7 mouse cellular contexts compared by ENCODE assay signal in the genomic region with DNA sequence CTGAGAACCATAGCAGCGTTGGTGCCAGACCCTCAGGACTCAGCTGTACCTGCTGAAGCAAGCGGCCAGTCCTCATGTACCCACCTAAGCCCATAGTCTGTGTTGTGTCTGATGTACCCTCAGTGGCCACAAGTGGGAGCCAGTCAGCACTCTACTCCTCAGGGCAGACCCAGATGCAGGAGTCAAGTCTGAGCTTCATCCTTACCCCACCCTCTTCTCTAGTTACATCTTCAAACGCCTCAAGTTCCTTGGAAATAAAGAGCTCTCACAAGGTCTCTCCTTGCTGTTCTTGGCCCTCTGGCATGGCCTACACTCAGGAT. TPM values are rescaled to one million over a fixed set of nuclear protein-coding genes. Genes with fewer than 3 reads are reported as not detected.
DNase-seq lines count a peak whose midpoint lies in the region; ATAC-seq and TF ChIP-seq lines count a peak whose summit lies in the region.

No protein-coding gene starts in this region.

- H3K4me3 ChIP-seq in cerebellum, adult 2 months (replicated peaks; ENCODE audit: insufficient read depth, low read depth, low read length), result no peak overlapping the region
- H3K4me3 ChIP-seq in forebrain, postnatal 0 days (ENCODE audit: low read depth, low read length), result no peak overlapping the region
- H3K4me3 ChIP-seq in hindbrain, embryonic 16.5 days (ENCODE audit: low read length), result no peak overlapping the region

- H3K9me3 ChIP-seq in forebrain, postnatal 0 days (ENCODE audit: low read length), result no peaks in the 10 kb centered on the region
- H3K9me3 ChIP-seq in hindbrain, embryonic 16.5 days (ENCODE audit: control insufficient read depth, low read length), result no peaks in the 10 kb centered on the region

- ATAC-seq in forebrain, postnatal 0 days, result peak; percentile 79
- peak; percentile 77 for ATAC-seq in hindbrain, embryonic 16.5 days
- peak; percentile 92 for ATAC-seq in megakaryocyte progenitor cell, adult 5-6 weeks (replicated peaks; ENCODE audit: poor library complexity)

- H3K27ac ChIP-seq in cerebellum, adult 2 months (ENCODE audit: insufficient read depth, low read length), result no peak overlapping the region
- H3K27ac ChIP-seq in forebrain, postnatal 0 days (ENCODE audit: low read depth, low read length), result no peak overlapping the region
- no peak overlapping the region for H3K27ac ChIP-seq in hindbrain, embryonic 16.5 days (ENCODE audit: low read depth, low read length)

- H3K27me3 ChIP-seq in cerebellum, adult 2 months (ENCODE audit: control insufficient read depth, insufficient read depth, low read length), result no peaks in the 10 kb centered on the region
- no peaks in the 10 kb centered on the region for H3K27me3 ChIP-seq in forebrain, postnatal 0 days (ENCODE audit: insufficient read depth, low read length)
- no peaks in the 10 kb centered on the region for H3K27me3 ChIP-seq in hindbrain, embryonic 16.5 days (replicated peaks; ENCODE audit: control insufficient read depth, insufficient read depth, low read length)

- TF ChIP-seq CTCF in cerebellum, adult 2 months (IDR thresholded peaks at IDR 0.05; ENCODE audit: borderline replicate concordance, insufficient read depth, low read depth, low read length), result peak; percentile 85
- TF ChIP-seq CTCF in forebrain, postnatal 0 days (IDR thresholded peaks at IDR 0.05; ENCODE audit: low read depth), result peak; percentile 83

- H3K9ac ChIP-seq in forebrain, postnatal 0 days, result no peak overlapping the region
- no peak overlapping the region for H3K9ac ChIP-seq in hindbrain, embryonic 16.5 days (ENCODE audit: low read depth, low read length)

- intact Hi-C loops in left cerebral cortex, postnatal 10 days (cut with DNase I), result no loop called here

- no peak for TF ChIP-seq POLR2A in cerebellum, adult 2 months (IDR thresholded peaks at IDR 0.05; ENCODE audit: borderline replicate concordance, insufficient read depth, low read length)

- H3K4me1 ChIP-seq in cerebellum, adult 2 months (ENCODE audit: control insufficient read depth, insufficient read depth, low read length), result peaks cover 16% of the 10 kb centered on the region
- no peaks in the 10 kb centered on the region for H3K4me1 ChIP-seq in forebrain, postnatal 0 days (ENCODE audit: insufficient read depth)
- no peaks in the 10 kb centered on the region for H3K4me1 ChIP-seq in hindbrain, embryonic 16.5 days (ENCODE audit: control insufficient read depth, insufficient read depth, low read depth, low read length)

- 42% methylated on average over 3 of the region's 3 CpGs for WGBS in cerebellum, adult 2 months
- WGBS in forebrain, postnatal 0 days, result 54% methylated on average over 3 of the region's 3 CpGs
- WGBS in hindbrain, embryonic 16.5 days, result 46% methylated on average over 3 of the region's 3 CpGs

- DNase-seq in T-cell, adult 2 months (ENCODE audit: low spot score), result peak; percentile 80
- peak; percentile 64 to 74 for DNase-seq in cerebellum, adult 2 months
- DNase-seq in forebrain, postnatal 0 days, result peak; percentile 59
- DNase-seq in left cerebral cortex, postnatal 10 days (ENCODE audit: extremely low spot score in 1 of 2, low spot score in 2 of 2), result peak; percentile 58 to 74
- DNase-seq in skeletal muscle tissue, adult 2 months (ENCODE audit: low read depth, low spot score), result peak; percentile 32

- H3K36me3 ChIP-seq in forebrain, postnatal 0 days (ENCODE audit: insufficient read depth), result peaks cover 71% of the 10 kb centered on the region
- peaks cover 25% of the 10 kb centered on the region for H3K36me3 ChIP-seq in hindbrain, embryonic 16.5 days (ENCODE audit: control insufficient read depth, insufficient read depth, low read length)

- no peak overlapping the region for H3K4me2 ChIP-seq in forebrain, postnatal 0 days (ENCODE audit: low read depth)
- no peak overlapping the region for H3K4me2 ChIP-seq in hindbrain, embryonic 16.5 days (ENCODE audit: low read length)

RNA-seq across cellular contexts. Expression of gene Emg1, which starts 9.2 kb away (rescaled TPM):
- 93.3 and 101 TPM in 2 replicates for polyA plus RNA-seq in cerebellum, adult 2 months (2012; rRNA removed)
- total RNA-seq in forebrain, postnatal 0 days (2014; rRNA removed), result 105 TPM in 2 replicates
- polyA plus RNA-seq in forebrain, postnatal 0 days (2015; fragmentation: Nextera tagmentation; extraction: Ambion mirVana), result 96.2 and 116 TPM in 2 replicates
- 104 and 108 TPM in 2 replicates for polyA plus RNA-seq in hindbrain, embryonic 16.5 days (2015; fragmentation: Nextera tagmentation; extraction: Ambion mirVana)
- 10 to 100 TPM; 38.0 to 42.6 TPM for total RNA-seq in left cerebral cortex, postnatal 10 days (2021)
- total RNA-seq in megakaryocyte progenitor cell, adult 5-6 weeks (2015), result 204 and 205 TPM in 2 replicates
- total RNA-seq in megakaryocyte progenitor cell, adult 5-6 weeks (2017), result 304 and 317 TPM in 2 replicates

RNA-seq across cellular contexts. Expression of gene Phb2, which starts 9.4 kb away (rescaled TPM):
- 114 and 115 TPM in 2 replicates for polyA plus RNA-seq in cerebellum, adult 2 months (2012; rRNA removed)
- 200 and 215 TPM in 2 replicates for total RNA-seq in forebrain, postnatal 0 days (2014; rRNA removed)
- polyA plus RNA-seq in forebrain, postnatal 0 days (2015; fragmentation: Nextera tagmentation; extraction: Ambion mirVana), result 271 TPM in 2 replicates
- polyA plus RNA-seq in hindbrain, embryonic 16.5 days (2015; fragmentation: Nextera tagmentation; extraction: Ambion mirVana), result 249 and 250 TPM in 2 replicates
- total RNA-seq in left cerebral cortex, postnatal 10 days (2021), result 100 to 1,000 TPM; 151 to 160 TPM
- total RNA-seq in megakaryocyte progenitor cell, adult 5-6 weeks (2015), result 229 and 271 TPM in 2 replicates
- total RNA-seq in megakaryocyte progenitor cell, adult 5-6 weeks (2017), result 335 and 374 TPM in 2 replicates

RNA-seq across cellular contexts. Expression of gene Ptpn6, which starts 35.8 kb away (rescaled TPM):
- 2.2 and 2.4 TPM in 2 replicates for polyA plus RNA-seq in cerebellum, adult 2 months (2012; rRNA removed)
- 2.2 and 2.9 TPM in 2 replicates for total RNA-seq in forebrain, postnatal 0 days (2014; rRNA removed)
- polyA plus RNA-seq in forebrain, postnatal 0 days (2015; fragmentation: Nextera tagmentation; extraction: Ambion mirVana), result 3.6 and 3.8 TPM in 2 replicates
- 4.8 and 4.9 TPM in 2 replicates for polyA plus RNA-seq in hindbrain, embryonic 16.5 days (2015; fragmentation: Nextera tagmentation; extraction: Ambion mirVana)
- total RNA-seq in left cerebral cortex, postnatal 10 days (2021), result 1 to 10 TPM; 3.4 to 4.7 TPM
- total RNA-seq in megakaryocyte progenitor cell, adult 5-6 weeks (2015), result 115 and 121 TPM in 2 replicates
- total RNA-seq in megakaryocyte progenitor cell, adult 5-6 weeks (2017), result 398 and 466 TPM in 2 replicates

RNA-seq across cellular contexts. Expression of gene Grcc10, which starts 38.4 kb away (rescaled TPM):
- polyA plus RNA-seq in cerebellum, adult 2 months (2012; rRNA removed), result 320 and 329 TPM in 2 replicates
- 257 and 314 TPM in 2 replicates for total RNA-seq in forebrain, postnatal 0 days (2014; rRNA removed)
- polyA plus RNA-seq in forebrain, postnatal 0 days (2015; fragmentation: Nextera tagmentation; extraction: Ambion mirVana), result 699 and 862 TPM in 2 replicates
- polyA plus RNA-seq in hindbrain, embryonic 16.5 days (2015; fragmentation: Nextera tagmentation; extraction: Ambion mirVana), result 587 and 645 TPM in 2 replicates
- 100 to 1,000 TPM; 298 to 316 TPM for total RNA-seq in left cerebral cortex, postnatal 10 days (2021)
- total RNA-seq in megakaryocyte progenitor cell, adult 5-6 weeks (2015), result 171 and 179 TPM in 2 replicates
- total RNA-seq in megakaryocyte progenitor cell, adult 5-6 weeks (2017), result 99.5 and 133 TPM in 2 replicates

RNA-seq across cellular contexts. Expression of gene Lpcat3, which starts 39.9 kb away (rescaled TPM):
- 56.4 and 60.0 TPM in 2 replicates for polyA plus RNA-seq in cerebellum, adult 2 months (2012; rRNA removed)
- total RNA-seq in forebrain, postnatal 0 days (2014; rRNA removed), result 27.6 and 35.6 TPM in 2 replicates
- polyA plus RNA-seq in forebrain, postnatal 0 days (2015; fragmentation: Nextera tagmentation; extraction: Ambion mirVana), result 34.3 and 41.3 TPM in 2 replicates
- 51.1 and 53.7 TPM in 2 replicates for polyA plus RNA-seq in hindbrain, embryonic 16.5 days (2015; fragmentation: Nextera tagmentation; extraction: Ambion mirVana)
- total RNA-seq in left cerebral cortex, postnatal 10 days (2021), result 10 to 100 TPM; 29.7 to 36.4 TPM
- 38.4 and 40.7 TPM in 2 replicates for total RNA-seq in megakaryocyte progenitor cell, adult 5-6 weeks (2015)
- total RNA-seq in megakaryocyte progenitor cell, adult 5-6 weeks (2017), result 27.8 and 28.8 TPM in 2 replicates

Comparison
In these comparisons a context has a peak if more than half of its experiments do, and no peak if none do; other contexts are left out.
1. RNA of gene Ptpn6, which starts 35.8 kb away (total RNA-seq): 115 to 466 TPM in megakaryocyte progenitor cell, adult 5-6 weeks; 3.4 to 4.7 TPM in left cerebral cortex, postnatal 10 days and 2.2 to 2.9 TPM in forebrain, postnatal 0 days; every median in the first group is over 10 times any median in the second.
2. Peak in every context shown above with its lines, with median percentiles within 50 percentile points of each other: DNase-seq and ATAC-seq.